Mouse (Mus musculus) brown adipose tissue, adult 24 weeks (tissue): Measurements from ENCODE around the gene Mgea5. TPM values are rescaled to one million over a fixed set of nuclear protein-coding genes. Genes with fewer than 3 reads are reported as not detected.

ENCODE experiments used
- polyA plus RNA-seq: library from polyadenylated mRNA; stranded (reverse); fragments of >200 nt; gene quantifications from 2 replicates; pipeline ENCODE4 v1.2.4, GENCODE M21; 2012; ENCODE audit not compliant: missing spikeins, insufficient read depth, insufficient read length

Mgea5 gene
- polyA plus RNA-seq, 1 experiment = 24.6 TPM

Other genes starting within 250 kb of the Mgea5 start
- gene Poll, start 223.3 kb downstream of the Mgea5 start, polyA plus RNA-seq = 6.2 and 6.3 TPM in 2 replicates
- 20.1 and 26.1 TPM in 2 replicates for gene Gm17018, start 223.2 kb downstream of the Mgea5 start, polyA plus RNA-seq
- 32.7 and 59.3 TPM in 2 replicates for gene Fbxw4, start 123.5 kb downstream of the Mgea5 start, polyA plus RNA-seq
- not detected in 2 replicates for gene Fgf8, start 40.9 kb downstream of the Mgea5 start, polyA plus RNA-seq
- 26.4 and 35.8 TPM in 2 replicates for gene Npm3, start 34.2 kb downstream of the Mgea5 start, polyA plus RNA-seq
- gene Kcnip2, start 32.2 kb upstream of the Mgea5 start, polyA plus RNA-seq = not detected in 2 replicates
- gene Armh3, start 214.7 kb upstream of the Mgea5 start, polyA plus RNA-seq = 6.6 and 8.3 TPM in 2 replicates
- gene Hps6, start 219.7 kb upstream of the Mgea5 start, polyA plus RNA-seq = 1.8 and 2.1 TPM in 2 replicates